Mouse (Mus musculus) lung, postnatal 4 days (tissue): ENCODE results near the gene Prop1.

Experiments used
- DNase-seq, 2 experiments: peaks; one replicate each; pipeline ENCODE4 v3.0.0; 2021

Prop1 gene

GRCm38 (mm10) chr11:50953665-50954064 lies at the start of gene Prop1:
Gene Prop1 (minus strand): TSS chr11:50953765.
- DNase-seq: no peak

GRCm38 (mm10) chr11:51003296-51003695 lies 49.7 kb upstream of the Prop1 start, which contains the start of gene Olfr51:
Gene Olfr51 (plus strand): TSS chr11:51003596.
- no peak for DNase-seq

GRCm38 (mm10) chr11:50981667-50982066 lies 28.1 kb upstream of the Prop1 start, which contains the start of gene Olfr1377:
Gene Olfr1377 (plus strand): TSS chr11:50981967.
- no peak for DNase-seq

- DNase-seq: no peak
These were observed 23.7 kb upstream of the Prop1 start for GRCm38 (mm10) chr11:50977216-50977615.

GRCm38 (mm10) chr11:50966230-50966629 lies 12.7 kb upstream of the Prop1 start, which contains the start of gene Olfr1378:
Gene Olfr1378 (plus strand): TSS chr11:50966530.
- no peak for DNase-seq

GRCm38 (mm10) chr11:50964886-50965285 lies 11.3 kb upstream of the Prop1 start:
- no peak for DNase-seq

GRCm38 (mm10) chr11:50952290-50952689 lies 1.3 kb downstream of the Prop1 start:
- DNase-seq: no peak

- DNase-seq: no peak
These were observed 10.1 kb downstream of the Prop1 start, which contains the start of gene 4933414I15Rik for GRCm38 (mm10) chr11:50943506-50943905. Gene 4933414I15Rik (minus strand): TSS chr11:50943765.

- DNase-seq: no peak
These were observed 11.2 kb downstream of the Prop1 start for GRCm38 (mm10) chr11:50942386-50942785.

- DNase-seq: peak in 1 of 2 experiments; percentile 39
These were observed 13.8 kb downstream of the Prop1 start for GRCm38 (mm10) chr11:50939621-50940366.

GRCm38 (mm10) chr11:50938435-50938834 lies 15.1 kb downstream of the Prop1 start:
- no peak for DNase-seq

GRCm38 (mm10) chr11:50932040-50932439 lies 21.5 kb downstream of the Prop1 start:
- no peak for DNase-seq

GRCm38 (mm10) chr11:50931451-50931866 lies 22.1 kb downstream of the Prop1 start, which contains the start of gene Zfp354b:
Gene Zfp354b (minus strand): TSS chr11:50931633.
- peak; percentile 79 to 85 for DNase-seq

- no peak for DNase-seq
These were observed 22.5 kb downstream of the Prop1 start for GRCm38 (mm10) chr11:50931021-50931420.

GRCm38 (mm10) chr11:50930469-50931014 lies 23.0 kb downstream of the Prop1 start:
- no peak for DNase-seq

- peak; percentile 92 to 94 for DNase-seq
These were observed 37.8 kb downstream of the Prop1 start, which contains the start of gene Zfp2 for GRCm38 (mm10) chr11:50915671-50916320. Gene Zfp2 (minus strand): TSS chr11:50916165.

- DNase-seq: no peak
These were observed 39.1 kb downstream of the Prop1 start for GRCm38 (mm10) chr11:50914461-50914860.

- no peak for DNase-seq
These were observed 40.3 kb downstream of the Prop1 start for GRCm38 (mm10) chr11:50913301-50913700.

GRCm38 (mm10) chr11:50908136-50908535 lies 45.4 kb downstream of the Prop1 start:
- no peak for DNase-seq
